Mouse (Mus musculus) spleen, postnatal 36 days (tissue): ENCODE results near the gene Msi1.

Source experiments
- DNase-seq, 2 experiments: peaks; one replicate each; pipeline ENCODE4 v3.0.0; 2022; ENCODE audit warnings: low spot score in 2 of 2, mixed read lengths in 1 of 2

The Msi1 gene

GRCm38 (mm10) chr5:115429359-115430186 lies at the start of gene Msi1:
Gene Msi1 (plus strand): TSS chr5:115429599.
- no peak for DNase-seq

- DNase-seq = no peak
These were observed 37.5 kb upstream of the Msi1 start for GRCm38 (mm10) chr5:115391935-115392334.

GRCm38 (mm10) chr5:115392969-115393368 lies 36.4 kb upstream of the Msi1 start:
- no peak for DNase-seq

- no peak for DNase-seq
These were observed 35.2 kb upstream of the Msi1 start for GRCm38 (mm10) chr5:115394223-115394622.

GRCm38 (mm10) chr5:115394836-115395235 lies 34.6 kb upstream of the Msi1 start:
- no peak for DNase-seq

- no peak for DNase-seq
These were observed 32.7 kb upstream of the Msi1 start for GRCm38 (mm10) chr5:115396654-115397053.

- DNase-seq = no peak
These were observed 31.3 kb upstream of the Msi1 start for GRCm38 (mm10) chr5:115397839-115398780.

- DNase-seq = no peak
These were observed 27.3 kb upstream of the Msi1 start for GRCm38 (mm10) chr5:115402063-115402462.

GRCm38 (mm10) chr5:115403436-115404140 lies 25.8 kb upstream of the Msi1 start:
- no peak for DNase-seq

GRCm38 (mm10) chr5:115404241-115404794 lies 25.1 kb upstream of the Msi1 start:
- no peak for DNase-seq

GRCm38 (mm10) chr5:115405205-115405604 lies 24.2 kb upstream of the Msi1 start:
- DNase-seq = no peak

GRCm38 (mm10) chr5:115408110-115408509 lies 21.3 kb upstream of the Msi1 start:
- no peak for DNase-seq

GRCm38 (mm10) chr5:115415111-115416085 lies 14.0 kb upstream of the Msi1 start:
- DNase-seq = peak in 1 of 2 experiments; percentile 12

GRCm38 (mm10) chr5:115428831-115429358 lies 504 bp upstream of the Msi1 start:
- no peak for DNase-seq

GRCm38 (mm10) chr5:115430187-115430960 lies 975 bp downstream of the Msi1 start:
- no peak for DNase-seq

- no peak for DNase-seq
These were observed 1.9 kb downstream of the Msi1 start for GRCm38 (mm10) chr5:115431061-115431897.

- no peak for DNase-seq
These were observed 2.5 kb downstream of the Msi1 start for GRCm38 (mm10) chr5:115431898-115432259.

GRCm38 (mm10) chr5:115432395-115432794 lies 3.0 kb downstream of the Msi1 start:
- no peak for DNase-seq
